18 mouse cellular contexts compared by ENCODE assay signal in genomic region chr19:59047511-59047910, GRCm38 (mm10). TPM values are rescaled to one million over a fixed set of nuclear protein-coding genes. Genes with fewer than 3 reads are reported as not detected.
DNase-seq lines count a peak whose midpoint lies in the region; ATAC-seq and TF ChIP-seq lines count a peak whose summit lies in the region.
"Had no signal": no experiment of that assay in that cellular context is flagged by ENCODE, and none has a peak within 500 bp of the region (broad histone marks: within the 10 kb centered on the region; RNA-seq: fewer than 3 reads in every experiment).

No protein-coding gene starts in this region.

- TF ChIP-seq CTCF in cerebellum, adult 2 months (IDR thresholded peaks at IDR 0.05; ENCODE audit: borderline replicate concordance, insufficient read depth, low read depth, low read length): no peak

- H3K27me3 ChIP-seq in cerebellum, adult 2 months (ENCODE audit: control insufficient read depth, insufficient read depth, low read length): no peaks in the 10 kb centered on the region
- H3K27me3 ChIP-seq: hindbrain, embryonic 13.5 days; limb, embryonic 12.5 days; midbrain, embryonic 15.5 days had no signal

- H3K27ac ChIP-seq in cerebellum, adult 2 months (ENCODE audit: insufficient read depth, low read length): no peak overlapping the region
- H3K27ac ChIP-seq: gastrocnemius, adult 2 months; hindbrain, embryonic 13.5 days; limb, embryonic 12.5 days; liver, embryonic 14.5 days; midbrain, embryonic 15.5 days had no signal

- no peak overlapping the region for H3K4me3 ChIP-seq in cerebellum, adult 2 months (replicated peaks; ENCODE audit: insufficient read depth, low read depth, low read length)
- H3K4me3 ChIP-seq: gastrocnemius, adult 2 months; hindbrain, embryonic 13.5 days; limb, embryonic 12.5 days; midbrain, embryonic 15.5 days; myocyte had no signal

- peaks cover 9% of the 10 kb centered on the region for H3K4me1 ChIP-seq in cerebellum, adult 2 months (ENCODE audit: control insufficient read depth, insufficient read depth, low read length)

- 61% methylated on average over 5 of the region's 5 CpGs for WGBS in cerebellum, adult 2 months

- no peak for TF ChIP-seq POLR2A in cerebellum, adult 2 months (IDR thresholded peaks at IDR 0.05; ENCODE audit: borderline replicate concordance, insufficient read depth, low read length)

- peak; percentile 14 for DNase-seq in cerebellum, adult 11 months
- DNase-seq in lung, postnatal 10 days: peak; percentile 9
- DNase-seq in lung, postnatal 25 days (ENCODE audit: low spot score): no peak
- peak; percentile 56 to 60 for DNase-seq in cerebellum, adult 2 months
- DNase-seq in cerebellum, postnatal 36 days: peak; percentile 50 to 52
- DNase-seq in spleen, postnatal 4 days (ENCODE audit: low spot score in 2 of 2): no peak
- DNase-seq: B cell, adult 2 months; gastrocnemius, adult 2 months; kidney, adult 9 months; kidney, postnatal 25 days; layer of hippocampus, adult 9-11 months; thymus, adult 2 months had no signal

- ATAC-seq in cerebellum, adult (ENCODE audit: insufficient number of reproducible peaks, low FRiP score, low TSS enrichment): no peak
- ATAC-seq: midbrain, embryonic 15.5 days had no signal

RNA-seq across cellular contexts. Expression of gene Shtn1, which starts 28.4 kb away (rescaled TPM):
- polyA plus RNA-seq in cerebellum, adult 2 months (2012; rRNA removed): 19.2 and 22.5 TPM in 2 replicates

Comparison
In these comparisons a context has a peak if more than half of its experiments do, and no peak if none do; other contexts are left out.
1. DNase-seq: peak in cerebellum, adult 11 months (single experiment), lung, postnatal 10 days (single experiment), cerebellum, adult 2 months (2 of 2) and cerebellum, postnatal 36 days (2 of 2); none in lung, postnatal 25 days (single experiment) and spleen, postnatal 4 days (0 of 2).